Mouse (Mus musculus): ENCODE data around the gene Rab37.

Gene Rab37

DNA sequence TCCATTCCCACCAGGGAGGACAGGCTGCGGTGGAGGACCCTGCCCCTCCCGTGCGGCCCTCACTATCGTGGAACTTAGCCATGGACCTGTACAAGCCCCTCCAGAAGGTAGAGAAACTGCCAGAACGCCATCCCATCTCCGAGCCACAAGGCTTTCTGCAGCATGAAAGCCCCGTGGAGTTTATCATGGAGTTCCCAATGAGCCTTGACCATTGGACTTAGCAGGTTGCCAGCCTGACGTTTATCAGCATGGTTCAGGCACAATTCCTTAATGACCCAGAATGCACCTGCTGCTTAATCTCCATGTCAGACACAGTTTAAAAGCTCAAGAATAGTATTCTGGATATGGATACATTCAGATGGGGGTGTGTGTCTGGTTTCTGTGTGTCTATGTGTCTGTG is 6.2 kb upstream of the Rab37 start:
- in situ Hi-C loops (cut with MboI, MseI): no loop called here

DNA sequence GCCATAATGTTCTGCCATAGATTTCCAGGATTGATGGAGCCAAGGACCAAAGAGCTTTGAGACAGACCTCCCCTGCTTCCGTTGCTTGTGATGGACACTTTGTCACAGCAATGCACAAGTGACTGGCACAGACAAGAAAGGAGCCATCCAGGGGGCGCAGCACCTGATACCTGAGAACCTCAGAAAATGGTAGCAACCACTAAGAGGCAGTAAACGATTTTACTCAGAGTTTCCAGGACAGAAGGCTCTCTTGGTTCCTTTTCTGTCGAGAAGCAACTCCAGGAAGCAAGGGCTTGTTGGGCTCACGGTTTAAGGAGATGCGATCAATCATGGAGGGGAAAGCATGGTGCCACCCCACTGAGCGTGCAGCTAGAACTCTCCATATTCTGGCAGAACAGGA is 5.0 kb upstream of the Rab37 start:
- in situ Hi-C loops (cut with MboI, MseI): no loop called here

DNA sequence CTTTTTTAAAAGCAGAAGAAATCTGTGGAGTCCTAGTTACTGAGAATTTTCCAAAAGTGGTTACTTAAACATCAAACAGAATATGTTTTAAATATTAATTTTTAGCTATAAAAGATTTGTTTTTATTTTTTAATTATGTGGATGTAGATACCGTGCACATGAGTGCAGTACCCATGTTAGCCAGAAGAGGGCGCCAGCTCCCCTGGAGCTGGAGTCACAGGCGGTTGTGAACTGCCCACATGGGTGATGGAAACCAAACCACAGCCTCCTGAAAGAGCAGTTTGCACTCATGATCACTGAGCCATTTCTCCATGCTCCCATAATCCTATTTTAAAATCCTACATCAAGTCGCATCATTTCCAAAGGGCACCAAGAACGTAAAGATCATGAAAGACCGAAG is 1.4 kb upstream of the Rab37 start:
- in situ Hi-C loops (cut with MboI, MseI): no loop called here

DNA sequence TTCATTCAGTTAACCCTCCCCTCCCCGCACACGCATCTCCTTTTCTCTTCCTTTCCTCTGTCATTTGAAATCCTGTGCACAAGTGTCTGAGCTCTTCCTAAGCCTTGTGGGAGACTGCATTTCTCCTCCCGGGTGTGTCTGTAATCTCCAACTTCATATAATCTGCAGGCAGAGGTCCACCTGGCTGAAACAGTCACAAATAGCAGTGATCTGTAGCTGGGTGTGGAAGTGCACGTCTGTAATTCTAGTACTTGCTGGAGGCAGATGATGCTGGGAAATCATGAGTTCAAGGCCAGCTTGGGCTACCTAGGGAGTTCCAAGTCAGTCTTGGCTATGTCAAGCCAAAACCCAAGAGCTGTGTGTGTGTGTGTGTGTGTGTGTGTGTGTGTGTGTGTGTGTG is 909 bp downstream of the Rab37 start:
- in situ Hi-C loops (cut with MboI, MseI): no loop called here

DNA sequence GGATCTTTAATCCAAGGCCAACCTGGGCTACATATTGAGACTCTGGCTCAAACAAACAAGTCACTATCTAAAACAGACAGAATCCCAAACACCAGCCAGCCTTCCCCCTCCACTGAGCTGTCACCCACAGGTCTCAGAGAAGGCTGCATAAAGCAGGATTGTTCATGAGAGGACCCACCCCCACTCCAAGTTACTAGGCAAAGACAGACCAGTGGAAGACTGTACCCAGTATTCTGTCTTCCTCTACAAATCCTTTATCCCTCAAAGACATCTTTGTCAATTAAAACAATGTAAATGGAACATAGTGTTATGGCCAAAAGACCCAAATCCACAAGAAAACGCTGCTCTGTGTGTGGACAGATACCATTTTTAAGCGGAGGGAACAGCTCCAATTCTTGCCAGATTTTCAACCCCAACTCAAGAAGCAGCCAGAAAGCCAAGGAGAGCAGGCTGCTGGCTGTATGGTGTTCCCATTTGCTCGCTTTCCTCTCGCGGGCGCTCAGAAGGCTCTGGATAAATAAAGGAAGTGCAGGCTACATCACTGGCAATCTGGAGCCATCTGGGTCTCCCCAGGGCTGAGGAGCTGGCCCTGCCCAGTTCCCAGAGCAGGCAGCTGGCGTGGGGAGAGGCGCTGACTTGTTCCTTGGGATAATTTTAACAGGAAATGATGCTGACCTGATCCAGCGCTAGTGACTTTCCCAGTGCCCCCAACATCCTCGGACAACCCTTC is 7.1 kb downstream of the Rab37 start:
- in situ Hi-C loops (cut with MboI, MseI): no loop called here

DNA sequence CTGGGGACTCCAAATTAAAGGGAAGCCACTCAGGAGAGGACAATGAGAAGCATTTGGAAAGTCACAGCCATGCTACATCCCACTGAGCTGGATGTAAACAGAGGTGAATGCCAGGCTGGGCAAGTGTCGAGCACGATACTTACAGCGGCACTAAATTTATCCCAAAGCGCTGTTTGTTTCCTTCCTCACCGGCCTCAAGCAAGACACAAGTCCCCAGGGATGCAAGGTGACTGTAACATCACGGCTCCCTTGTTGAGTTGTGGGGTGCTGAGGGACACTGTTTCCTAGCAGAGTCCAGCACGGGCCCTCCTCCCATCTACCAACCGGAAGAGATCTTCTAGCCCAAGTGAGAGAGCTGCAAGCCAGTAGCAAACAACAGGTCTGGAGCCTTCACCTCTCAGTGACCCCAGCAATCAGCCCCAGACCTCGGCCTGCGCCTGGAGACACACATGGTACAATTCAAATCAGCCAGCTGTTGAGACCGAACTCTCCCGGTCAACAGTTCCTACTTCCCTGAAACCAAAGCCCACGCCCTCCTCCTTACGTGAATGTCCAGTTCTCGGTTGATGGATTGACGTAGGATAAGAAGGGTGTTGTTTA is 8.1 kb downstream of the Rab37 start:
- in situ Hi-C loops (cut with MboI, MseI): no loop called here

DNA sequence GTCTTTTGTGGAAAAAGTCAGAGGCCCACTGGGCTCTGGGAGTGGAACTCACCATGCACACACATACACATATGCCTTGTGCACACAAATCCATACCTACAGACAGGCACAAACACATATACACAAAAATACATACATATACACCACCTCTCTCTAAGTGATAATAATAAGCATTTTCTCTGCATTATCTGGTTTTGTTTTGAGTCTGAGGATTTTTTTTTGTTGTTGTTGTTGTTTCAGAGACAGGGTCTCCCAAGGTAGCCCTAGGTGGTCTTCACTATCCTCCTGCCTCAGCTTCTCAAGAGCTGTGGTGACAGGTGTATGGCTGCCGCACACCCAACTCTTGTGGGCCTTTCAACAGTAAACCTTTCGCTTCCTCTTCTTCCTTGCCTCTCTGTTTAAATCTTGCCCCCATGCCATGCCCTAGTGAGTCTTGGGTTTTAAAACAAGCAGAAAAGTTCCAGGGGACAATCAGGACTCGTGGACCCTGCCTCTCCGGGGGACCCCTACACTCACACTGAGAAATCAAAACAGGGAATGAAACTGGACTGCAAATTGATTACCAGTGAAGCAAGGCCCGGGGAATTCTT is 8.9 kb downstream of the Rab37 start:
- in situ Hi-C loops (cut with MboI, MseI): no loop called here

DNA sequence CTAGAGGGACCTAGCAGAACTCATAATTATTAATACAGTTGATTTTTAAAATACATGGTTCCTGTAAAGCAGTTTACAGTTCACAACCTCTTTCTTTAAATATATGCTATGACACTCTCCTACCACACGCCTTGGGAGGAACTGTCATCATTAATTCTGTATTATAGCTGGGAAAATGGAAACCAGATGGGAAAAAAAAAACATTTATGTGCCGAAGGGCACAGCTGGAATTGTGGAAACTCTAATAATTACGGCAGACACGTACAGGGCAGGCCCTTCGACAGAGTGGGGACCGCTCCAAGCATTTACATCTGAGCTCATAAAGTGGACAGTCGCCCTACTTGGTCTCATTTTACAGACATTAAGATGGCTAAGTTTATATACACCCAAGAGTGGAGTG is 9.5 kb downstream of the Rab37 start:
- in situ Hi-C loops (cut with MboI, MseI): no loop called here

DNA sequence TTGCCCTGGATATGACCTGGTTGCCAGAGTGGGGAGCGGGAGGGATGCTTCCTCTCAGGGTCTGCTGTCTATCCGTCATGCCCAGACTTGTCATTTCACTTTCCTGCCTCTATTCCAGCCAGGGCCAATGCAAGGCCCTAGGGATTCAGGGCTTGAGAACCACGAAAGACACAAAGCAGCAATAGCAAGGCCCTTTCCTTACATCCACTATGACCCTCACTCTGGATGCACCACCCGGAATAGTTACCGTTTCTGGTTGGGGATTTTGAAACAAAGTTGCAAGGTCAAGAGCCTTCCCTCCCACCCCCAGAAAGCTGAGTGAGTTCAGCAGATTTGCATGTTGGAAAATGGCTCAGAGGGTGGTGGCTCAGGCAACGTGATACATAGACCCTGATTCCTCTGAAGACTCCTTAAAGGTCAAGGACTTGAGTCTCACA is 10.4 kb downstream of the Rab37 start:
- in situ Hi-C loops (cut with MboI, MseI): no loop called here

DNA sequence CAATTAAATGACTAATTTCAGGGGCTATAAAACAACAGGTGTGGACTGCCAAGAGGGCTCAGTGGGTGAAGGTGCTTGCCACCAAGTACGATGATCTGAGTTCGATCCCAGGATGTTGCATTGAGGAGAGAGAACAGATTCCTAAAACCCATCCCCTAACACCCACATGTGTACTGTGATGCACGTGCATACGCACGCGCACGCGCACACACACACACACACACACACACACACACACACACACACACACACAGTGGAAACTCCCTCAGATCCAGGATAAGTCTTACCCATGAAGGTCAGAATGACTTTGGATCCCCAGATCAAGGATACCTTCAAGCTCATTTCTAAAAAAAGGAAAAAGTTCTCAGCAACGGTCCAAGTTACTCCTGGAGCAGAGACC is 10.9 kb downstream of the Rab37 start:
- in situ Hi-C loops (cut with MboI, MseI): no loop called here

DNA sequence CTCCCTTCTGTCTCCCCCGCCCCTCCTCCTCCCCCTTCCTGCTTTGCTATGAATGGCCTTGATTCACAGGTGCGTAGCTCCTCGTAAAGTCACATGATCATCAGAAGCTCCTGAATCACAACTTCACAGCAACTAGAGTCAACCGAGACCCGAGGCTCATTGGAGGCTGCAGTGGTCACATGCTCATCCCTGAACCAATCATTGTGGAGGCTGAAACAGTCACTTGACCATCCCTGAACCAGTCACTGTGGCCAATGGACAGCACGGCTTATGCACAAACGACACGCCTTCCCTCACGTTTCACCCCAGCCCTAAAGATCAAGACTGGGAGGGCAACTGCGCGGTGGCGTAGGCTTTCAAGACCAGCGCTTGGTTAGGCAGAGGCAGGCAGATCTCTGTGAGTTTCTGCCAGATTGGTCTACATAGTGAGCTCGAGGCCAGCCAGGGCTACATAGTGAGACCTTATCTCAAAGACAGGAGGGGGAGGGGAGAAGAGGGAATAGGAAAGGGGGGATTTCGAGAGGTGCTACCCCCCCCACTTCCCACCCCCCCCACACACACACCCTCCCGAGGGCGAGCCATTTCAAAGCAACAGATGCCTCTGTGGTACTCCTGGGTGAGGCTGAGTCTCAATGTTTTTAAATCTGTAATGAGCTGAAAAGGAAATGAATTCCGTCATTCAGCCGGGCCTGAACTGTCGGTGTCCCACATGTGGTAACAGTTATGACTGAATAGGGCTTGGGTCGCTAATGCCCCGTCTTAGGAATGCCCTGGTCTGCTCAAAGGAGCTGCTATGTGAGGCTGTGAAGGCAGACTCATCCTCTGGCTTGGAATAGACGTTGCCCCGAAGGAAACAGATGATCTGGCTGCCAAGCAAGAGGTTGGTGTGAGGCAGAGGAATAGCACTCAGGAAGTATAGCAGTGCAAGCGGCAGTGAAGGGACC is 12.5 kb downstream of the Rab37 start:
- in situ Hi-C loops (cut with MboI, MseI): no loop called here

DNA sequence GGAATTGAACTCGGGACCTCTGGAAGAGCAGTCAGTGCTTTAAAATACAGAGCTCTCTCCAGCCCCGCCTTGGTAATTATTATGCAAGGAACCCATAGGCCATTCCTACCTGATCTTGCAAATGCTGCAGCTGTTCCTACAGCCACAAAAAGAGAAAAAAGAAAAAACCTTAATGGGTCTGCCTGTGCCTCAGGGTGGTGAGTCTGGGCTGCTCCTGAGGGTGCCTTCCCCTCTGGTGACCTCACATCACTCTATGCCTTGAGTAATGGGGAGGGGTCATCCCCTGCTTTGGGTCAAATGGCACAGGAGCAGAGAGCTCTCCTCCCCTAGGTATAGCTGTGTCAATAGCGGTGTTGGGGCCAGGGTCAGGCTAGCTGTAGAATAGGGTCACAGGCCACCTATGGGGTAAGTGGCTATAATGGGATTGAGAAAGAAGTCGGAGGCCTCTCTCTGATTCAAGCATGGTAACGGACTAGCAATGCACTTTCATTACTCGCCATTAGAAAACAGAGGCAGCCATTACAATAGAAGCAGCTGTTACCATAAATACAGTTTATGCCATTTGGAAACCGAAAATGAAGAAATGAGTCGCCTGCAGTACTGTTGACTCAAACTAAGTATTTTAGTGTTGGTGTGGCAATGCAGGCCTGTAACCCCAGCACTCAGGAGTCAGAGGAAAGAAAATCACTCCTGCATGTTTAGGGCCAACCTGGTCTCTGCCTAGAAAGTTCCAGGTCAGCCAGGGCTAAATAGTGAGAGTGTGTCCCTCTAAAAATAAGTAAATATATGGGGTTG is 13.7 kb downstream of the Rab37 start:
- in situ Hi-C loops (cut with MboI, MseI): no loop called here

DNA sequence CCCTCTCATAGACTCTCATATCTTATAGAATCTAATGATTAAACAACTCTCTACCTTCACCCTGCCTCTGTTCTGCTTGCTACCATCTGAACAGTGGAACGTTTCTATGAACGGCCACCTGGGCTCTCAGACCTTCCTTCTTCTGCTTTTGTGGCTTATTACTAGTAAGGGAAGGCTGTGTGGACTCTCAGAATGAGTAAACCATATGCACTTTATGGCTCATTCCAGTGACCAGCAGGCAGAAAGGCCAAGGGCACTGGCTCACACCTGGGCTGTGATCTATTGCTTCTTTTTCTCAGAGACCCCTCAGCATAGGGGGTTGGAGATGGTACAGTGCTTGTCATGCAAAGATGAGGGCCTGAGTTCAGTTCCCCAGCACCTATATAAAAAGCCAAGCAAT is 15.4 kb downstream of the Rab37 start:
- in situ Hi-C loops (cut with MboI, MseI): no loop called here

DNA sequence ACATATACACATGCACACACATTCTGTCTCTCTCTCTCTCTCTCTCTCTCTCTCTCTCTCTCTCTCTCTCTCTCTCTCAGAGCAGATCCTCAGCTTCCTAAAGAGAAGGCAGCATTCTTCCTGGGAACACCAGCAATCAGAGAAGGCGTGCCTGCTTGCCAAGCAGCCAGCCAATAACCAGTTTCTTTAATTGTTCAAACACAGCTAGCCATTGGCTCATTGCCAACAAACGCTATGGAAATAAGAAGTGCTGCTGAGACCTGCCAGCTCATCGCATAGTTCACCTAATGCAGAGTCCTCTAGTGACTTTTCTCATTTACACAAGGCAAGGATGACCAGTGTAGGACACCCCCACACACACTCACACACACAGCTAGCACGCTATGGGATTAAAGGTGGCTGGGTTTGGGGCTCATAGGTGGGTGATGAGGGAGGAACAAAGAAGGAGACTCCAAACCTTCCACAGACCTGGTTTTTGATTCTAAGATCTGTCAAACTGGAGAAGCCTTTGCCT is 16.2 kb downstream of the Rab37 start:
- in situ Hi-C loops (cut with MboI, MseI): no loop called here

DNA sequence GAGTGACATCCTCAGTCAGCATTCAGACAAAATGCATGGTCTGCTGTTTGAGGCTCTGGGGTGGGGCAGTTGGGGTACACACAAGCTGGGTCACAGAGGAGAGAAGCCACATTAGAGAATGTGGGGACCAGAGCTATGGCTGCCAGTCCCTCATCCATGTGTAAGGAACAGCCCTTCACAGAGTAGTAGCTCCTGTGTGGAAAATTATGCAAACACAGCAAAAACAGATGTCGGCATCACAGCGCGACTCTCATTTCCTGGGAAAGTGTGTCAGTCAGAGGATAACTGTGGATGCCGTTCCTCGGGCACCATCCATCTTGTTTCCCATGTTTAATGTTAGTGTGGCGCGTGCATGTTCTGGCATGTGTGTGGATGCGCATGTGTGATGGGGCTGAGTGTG is 16.9 kb downstream of the Rab37 start:
- in situ Hi-C loops (cut with MboI, MseI): no loop called here

DNA sequence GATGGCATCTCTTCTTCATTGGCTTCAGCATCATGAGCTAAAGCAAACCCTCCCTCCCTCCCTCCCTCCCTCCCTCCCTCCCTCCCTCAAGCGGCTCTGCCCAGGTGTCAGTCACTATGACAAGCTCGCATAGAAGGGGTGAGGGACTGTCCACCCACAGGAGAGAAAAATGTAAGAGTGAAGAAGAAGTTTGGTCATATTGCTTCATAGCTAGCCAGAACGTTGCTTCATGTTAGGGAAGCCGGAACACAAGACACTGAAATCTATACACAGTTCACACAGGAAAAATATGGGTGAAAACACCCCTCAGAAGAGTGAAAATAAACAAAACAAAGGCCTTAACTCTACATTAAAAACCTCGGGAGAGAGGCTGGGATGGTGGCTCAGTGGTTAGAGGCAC is 19.0 kb downstream of the Rab37 start:
- in situ Hi-C loops (cut with MboI, MseI): no loop called here

DNA sequence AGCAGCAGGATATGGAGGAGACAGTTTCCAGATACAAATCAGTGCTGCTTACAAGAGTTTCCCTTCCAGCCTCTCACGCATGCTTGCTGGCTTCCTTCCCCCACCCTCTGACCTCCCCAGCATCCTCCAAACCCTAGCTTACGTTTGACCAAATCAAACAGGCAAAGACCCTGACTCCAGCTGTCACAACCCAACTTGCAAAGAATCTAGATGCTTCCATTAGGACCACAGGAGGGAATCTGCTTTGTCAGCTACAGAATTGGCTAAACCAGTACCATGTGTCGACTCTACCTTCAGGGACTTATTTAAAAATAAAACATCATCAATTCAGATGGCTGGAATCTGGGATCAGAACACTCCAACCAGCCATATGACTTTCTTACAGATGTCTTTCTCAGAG is 21.0 kb downstream of the Rab37 start:
- in situ Hi-C loops (cut with MboI, MseI): no loop called here

DNA sequence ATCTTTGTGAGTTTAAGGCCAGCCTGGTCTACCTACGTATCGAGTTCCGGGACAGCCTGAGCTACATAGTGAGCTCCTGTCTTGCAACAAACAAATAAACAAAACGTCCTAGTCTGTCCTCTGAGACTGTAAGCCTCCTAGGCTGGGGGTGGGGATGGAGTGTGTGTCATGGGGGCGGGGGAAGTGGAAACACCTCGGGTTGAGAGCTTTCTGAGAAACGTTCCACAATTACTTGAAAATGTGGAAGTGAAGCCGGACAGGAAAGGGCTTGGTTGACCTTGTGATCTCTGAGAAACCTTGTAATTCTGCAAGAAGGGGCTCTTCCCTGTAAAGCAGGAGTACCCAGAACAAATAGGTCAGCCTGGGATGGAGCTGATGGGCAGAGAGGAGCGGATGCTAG is 28.2 kb downstream of the Rab37 start:
- in situ Hi-C loops (cut with MboI, MseI): no loop called here

DNA sequence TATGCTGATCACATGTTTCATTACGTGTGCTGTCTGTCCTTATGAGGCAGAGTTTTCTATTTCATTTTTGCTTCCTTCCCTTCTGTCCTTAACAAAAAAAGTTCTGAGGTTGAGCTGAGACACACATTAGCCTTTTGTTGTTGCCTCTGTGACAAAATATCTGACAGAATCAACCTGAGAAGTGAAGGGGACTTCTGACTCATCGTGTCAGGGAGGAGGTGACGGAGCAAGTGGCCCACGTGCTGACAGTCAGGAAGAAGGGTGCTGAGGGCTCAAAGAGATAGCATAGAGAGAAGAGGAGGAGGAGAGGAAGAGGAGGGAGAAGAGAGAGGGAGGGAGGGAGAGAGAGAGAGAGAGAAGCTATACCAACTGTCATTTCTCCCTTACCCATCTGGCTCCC is 37.3 kb downstream of the Rab37 start:
- in situ Hi-C loops (cut with MboI, MseI): no loop called here

DNA sequence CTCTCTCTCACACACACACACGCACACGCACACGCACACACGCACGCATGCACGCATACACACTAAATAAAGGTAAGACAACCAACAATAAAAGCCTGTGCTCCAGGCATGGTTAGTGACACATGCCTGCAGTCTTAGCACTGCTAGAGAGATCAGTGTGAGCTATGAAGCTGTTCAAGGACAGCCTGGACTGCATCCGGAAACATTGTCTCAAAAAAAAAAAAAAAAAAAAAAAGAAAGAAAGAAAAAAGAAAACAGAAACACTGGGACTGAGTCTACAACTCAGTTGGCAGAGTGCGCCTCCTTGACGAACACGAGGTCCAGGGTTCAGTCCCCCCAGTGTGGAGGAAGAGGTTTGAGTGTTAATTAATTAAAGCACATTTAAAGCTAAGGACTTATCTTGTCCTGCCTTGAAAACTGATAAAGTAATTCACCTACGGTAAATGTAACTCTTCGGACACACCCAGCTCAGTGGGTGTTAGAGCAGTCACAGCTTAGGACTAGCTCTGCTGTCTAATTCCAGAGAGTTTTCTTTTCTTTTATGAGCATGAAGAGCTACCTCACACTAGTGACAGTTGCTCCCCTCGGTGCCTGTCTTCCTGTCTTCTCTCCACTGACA is 38.4 kb downstream of the Rab37 start:
- in situ Hi-C loops (cut with MboI, MseI): no loop called here

Measured in T-helper 2 cell (primary cell).